Mouse (Mus musculus): ENCODE results near the gene Spata31d1d. TPM values are rescaled to one million over a fixed set of nuclear protein-coding genes. Genes with fewer than 3 reads are reported as not detected.
"Not testable (repeated sequence)": the region's sequence is repeated elsewhere in the genome, so short reads cannot be mapped to it uniquely, and the experiment has no call there.

The Spata31d1d gene
- total RNA-seq, 2 experiments from 2014 or later: not detected

- DNase-seq (ENCODE audit: low spot score in 2 of 2): peak in 1 of 2 experiments; percentile 48
- no peak for TF ChIP-seq CTCF (conservative IDR thresholded peaks at IDR 0.05)
- Histone ChIP-seq H3K27ac (no peak within 1 kb of the TSS), H3K4me3 (no peak within 1 kb of the TSS)
Measured at GRCm38 (mm10) chr13:59746711-59747110, 15.2 kb upstream of the Spata31d1d start, which contains the start of gene 1700014D04Rik. 1700014D04Rik (minus strand) TSS chr13:59746752.

GRCm38 (mm10) chr13:59746164-59746563, 14.6 kb upstream of the Spata31d1d start:
- no peak for DNase-seq (ENCODE audit: low spot score in 2 of 2)
- no peak for TF ChIP-seq CTCF (conservative IDR thresholded peaks at IDR 0.05)
- H3K27ac ChIP-seq: no peak overlapping the region
- no peak overlapping the region for H3K4me3 ChIP-seq

DNA sequence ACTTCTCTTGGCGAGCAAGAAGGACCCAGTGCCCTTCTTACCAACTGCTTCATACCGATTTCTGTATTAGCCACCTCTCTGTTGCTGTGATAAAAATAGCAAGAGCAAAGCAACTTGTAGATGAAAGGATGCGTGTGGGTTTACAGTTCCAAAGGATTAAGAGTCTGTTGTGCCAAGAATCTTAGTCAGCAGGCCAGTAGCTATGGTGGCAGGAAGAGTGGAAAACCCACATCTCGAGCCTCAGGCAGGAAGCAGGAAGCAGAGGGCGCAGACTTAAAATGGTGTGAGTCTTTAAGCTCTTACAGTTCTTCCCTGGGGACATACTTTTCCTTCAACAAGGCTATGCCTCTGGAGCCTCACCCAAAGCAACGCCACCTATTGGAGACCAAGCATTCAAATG, 13.9 kb upstream of the Spata31d1d start:
- no peak for TF ChIP-seq CTCF (conservative IDR thresholded peaks at IDR 0.05)
- Histone ChIP-seq H3K27ac (no peak overlapping the region), H3K4me3 (no peak overlapping the region)
- DNase-seq (ENCODE audit: low spot score in 2 of 2): no peak

DNA sequence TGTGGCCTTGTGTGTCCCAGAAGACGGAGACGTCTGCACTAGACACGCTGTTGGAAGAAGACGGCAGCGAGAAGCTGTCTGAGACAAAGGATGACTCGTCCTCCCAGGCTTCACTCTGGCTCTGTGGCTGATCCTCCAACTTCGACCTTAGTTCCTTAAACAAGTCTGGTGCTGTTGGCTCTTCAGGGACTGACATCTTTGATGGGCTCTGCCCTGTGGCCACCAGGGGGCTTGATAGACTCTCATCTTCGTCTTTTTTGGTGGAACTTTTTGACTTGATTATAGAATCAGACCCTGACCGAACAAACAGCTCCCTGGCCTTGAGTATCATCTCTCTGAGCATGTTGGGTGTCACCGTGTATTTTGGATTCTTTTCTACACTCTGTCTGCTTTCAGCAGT, 10.1 kb upstream of the Spata31d1d start:
- DNase-seq (ENCODE audit: low spot score in 2 of 2): no peak
- peak; percentile 62 for TF ChIP-seq CTCF (conservative IDR thresholded peaks at IDR 0.05)
- H3K27ac ChIP-seq: no peak overlapping the region
- H3K4me3 ChIP-seq: no peak overlapping the region

GRCm38 (mm10) chr13:59741096-59741495, 9.5 kb upstream of the Spata31d1d start:
- no peak for DNase-seq (ENCODE audit: low spot score in 2 of 2)
- Histone ChIP-seq H3K4me3 (no peak overlapping the region), H3K27ac (no peak overlapping the region)
- TF ChIP-seq CTCF (conservative IDR thresholded peaks at IDR 0.05): no peak

DNA sequence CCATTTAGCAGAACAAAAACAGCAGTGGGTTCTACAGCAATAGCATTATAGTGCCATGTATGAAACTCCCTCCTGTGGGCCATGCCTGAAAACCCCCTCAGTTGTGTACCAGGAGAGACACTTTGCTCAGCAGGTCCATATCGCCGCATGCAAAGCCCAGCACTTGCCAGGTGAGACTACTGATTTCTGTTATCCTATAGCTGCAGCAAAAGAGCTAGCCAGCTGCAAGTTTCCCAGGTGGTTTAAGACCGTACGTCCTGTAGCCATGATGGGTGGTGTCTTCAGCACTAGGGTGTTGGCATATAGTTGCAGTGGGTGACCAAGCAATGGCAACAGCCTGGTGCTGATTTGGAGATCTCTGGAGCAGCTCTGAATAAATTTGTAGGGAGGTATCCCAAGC, 7.8 kb upstream of the Spata31d1d start:
- no peak for TF ChIP-seq CTCF (conservative IDR thresholded peaks at IDR 0.05)
- DNase-seq (ENCODE audit: low spot score in 2 of 2): no peak
- Histone ChIP-seq H3K4me3 (no peak overlapping the region), H3K27ac (no peak overlapping the region)

DNA sequence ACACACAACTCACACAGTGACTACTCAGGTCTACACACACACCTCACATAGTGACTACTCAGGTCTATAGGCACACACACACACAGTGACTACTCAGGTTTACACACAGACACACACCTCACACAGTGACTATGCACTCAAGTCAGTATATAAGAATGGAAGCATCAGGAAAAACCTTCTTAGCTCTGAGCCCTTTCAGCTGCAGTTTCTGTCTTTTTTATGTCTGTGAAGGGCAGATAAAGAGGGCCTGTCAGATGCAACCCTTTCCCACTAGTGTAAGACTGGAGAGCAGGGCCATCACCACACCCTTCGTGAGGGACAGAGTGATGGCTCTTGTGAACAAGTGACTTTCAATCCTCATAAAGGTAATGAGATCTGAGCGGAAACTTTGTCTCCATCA, 6.9 kb upstream of the Spata31d1d start:
- no peak overlapping the region for H3K27ac ChIP-seq
- no peak for TF ChIP-seq CTCF (conservative IDR thresholded peaks at IDR 0.05)
- no peak overlapping the region for H3K4me3 ChIP-seq
- no peak for DNase-seq (ENCODE audit: low spot score in 2 of 2)

DNA sequence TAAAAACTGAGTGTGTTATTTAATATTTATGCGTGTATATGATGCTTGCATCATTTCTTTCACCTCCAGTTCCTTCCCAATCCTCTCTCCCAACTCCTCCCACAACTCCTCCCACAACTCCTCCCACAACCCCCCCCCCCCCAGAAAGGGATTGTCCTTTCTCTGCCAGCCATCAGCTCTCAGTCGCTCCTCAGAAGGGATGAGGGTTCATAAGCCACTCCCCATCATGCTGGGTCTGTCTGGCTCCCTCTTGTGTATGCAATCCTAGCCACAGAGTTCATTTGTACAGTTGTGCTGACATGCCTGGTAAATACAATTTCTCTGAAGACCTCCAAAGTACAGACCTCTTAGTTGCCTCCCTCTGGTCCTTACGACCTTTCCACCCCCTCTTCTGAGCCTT, 3.6 kb upstream of the Spata31d1d start:
- Histone ChIP-seq H3K4me3 (no peak overlapping the region), H3K27ac (no peak overlapping the region)
- no peak for DNase-seq (ENCODE audit: low spot score in 2 of 2)
- TF ChIP-seq CTCF (conservative IDR thresholded peaks at IDR 0.05): peak; percentile 21

GRCm38 (mm10) chr13:59734347-59734746, 2.8 kb upstream of the Spata31d1d start:
- H3K4me3 ChIP-seq; H3K27ac ChIP-seq; DNase-seq (ENCODE audit: low spot score in 2 of 2): not testable (repeated sequence)

GRCm38 (mm10) chr13:59733936-59734335, 2.4 kb upstream of the Spata31d1d start:
- H3K4me3 ChIP-seq: no peak overlapping the region
- DNase-seq (ENCODE audit: low spot score in 2 of 2): no peak
- TF ChIP-seq CTCF (conservative IDR thresholded peaks at IDR 0.05): no peak
- H3K27ac ChIP-seq: no peak overlapping the region

- peak; percentile 99 for TF ChIP-seq CTCF (conservative IDR thresholded peaks at IDR 0.05)
- no peak overlapping the region for H3K27ac ChIP-seq
- no peak overlapping the region for H3K4me3 ChIP-seq
- peak; percentile 88 to 92 for DNase-seq (ENCODE audit: low spot score in 2 of 2)
Measured at GRCm38 (mm10) chr13:59728378-59729093, 3.0 kb downstream of the Spata31d1d start.

GRCm38 (mm10) chr13:59726139-59726867, 5.2 kb downstream of the Spata31d1d start:
- Histone ChIP-seq H3K4me3 (peak overlapping the region; percentile 32; the same call in 1 of the 2 replicates), H3K27ac (no peak overlapping the region)
- DNase-seq (ENCODE audit: low spot score in 2 of 2): no peak
- TF ChIP-seq CTCF (conservative IDR thresholded peaks at IDR 0.05): no peak

- not testable (repeated sequence) for H3K27ac ChIP-seq; H3K4me3 ChIP-seq; DNase-seq (ENCODE audit: low spot score in 2 of 2)
Measured at GRCm38 (mm10) chr13:59722089-59722488, 9.5 kb downstream of the Spata31d1d start.

- DNase-seq (ENCODE audit: low spot score in 2 of 2): no peak
- no peak for TF ChIP-seq CTCF (conservative IDR thresholded peaks at IDR 0.05)
- no peak overlapping the region for H3K4me3 ChIP-seq
- no peak overlapping the region for H3K27ac ChIP-seq
Measured at GRCm38 (mm10) chr13:59719475-59719874, 12.1 kb downstream of the Spata31d1d start.

DNA sequence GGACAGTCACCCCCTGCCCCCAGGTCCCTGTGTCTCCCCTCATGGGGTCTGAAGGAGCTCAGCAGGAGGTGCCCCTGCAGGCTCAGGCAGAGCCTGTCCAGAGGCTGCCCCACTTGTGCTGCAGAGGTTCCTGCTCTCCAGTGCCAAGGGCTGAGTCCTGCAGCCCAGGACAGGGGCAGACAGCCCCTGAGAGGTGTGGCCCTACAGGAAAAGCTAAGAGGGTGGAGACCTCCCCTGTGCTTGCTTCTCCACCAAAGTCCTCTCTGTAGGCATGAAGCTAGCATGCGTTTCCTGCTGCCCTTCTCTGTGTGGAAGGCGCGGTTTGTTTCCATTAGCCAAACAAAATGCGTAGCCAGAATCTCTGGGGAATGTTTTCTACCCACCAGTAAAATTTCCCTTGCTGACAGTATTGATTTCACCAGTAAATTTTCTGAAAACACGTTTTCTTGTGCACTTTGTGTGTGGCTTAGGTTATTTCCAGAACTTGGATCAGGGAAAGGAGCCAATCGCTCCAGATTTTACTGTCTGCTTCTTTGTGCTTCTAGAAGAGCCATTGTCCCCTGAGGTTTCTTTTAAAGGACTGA, 12.6 kb downstream of the Spata31d1d start:
- not testable (repeated sequence) for H3K27ac ChIP-seq; H3K4me3 ChIP-seq; DNase-seq (ENCODE audit: low spot score in 2 of 2)

Measured in layer of hippocampus, adult 2 months (tissue).